Mouse (Mus musculus): Measurements from ENCODE around the gene R3hcc1l. TPM values are rescaled to one million over a fixed set of nuclear protein-coding genes. Genes with fewer than 3 reads are reported as not detected.

R3hcc1l gene
- 10 to 100 TPM; 12.1 to 12.3 TPM for total RNA-seq (2021)
- long read RNA-seq, experiment 1, full-length matches to known transcripts = 7 of 14 reads
- long read RNA-seq, experiment 1, partial matches to known transcripts = 4 of 14 reads
- long read RNA-seq, experiment 1, other reads (novel, unspliced or antisense) = 3 of 14 reads
- long read RNA-seq, experiment 2, full-length matches to known transcripts = 12 of 12 reads
- long read RNA-seq, experiment 2, partial matches to known transcripts = 0 of 12 reads
- long read RNA-seq, experiment 2, other reads (novel, unspliced or antisense) = 0 of 12 reads

DNA sequence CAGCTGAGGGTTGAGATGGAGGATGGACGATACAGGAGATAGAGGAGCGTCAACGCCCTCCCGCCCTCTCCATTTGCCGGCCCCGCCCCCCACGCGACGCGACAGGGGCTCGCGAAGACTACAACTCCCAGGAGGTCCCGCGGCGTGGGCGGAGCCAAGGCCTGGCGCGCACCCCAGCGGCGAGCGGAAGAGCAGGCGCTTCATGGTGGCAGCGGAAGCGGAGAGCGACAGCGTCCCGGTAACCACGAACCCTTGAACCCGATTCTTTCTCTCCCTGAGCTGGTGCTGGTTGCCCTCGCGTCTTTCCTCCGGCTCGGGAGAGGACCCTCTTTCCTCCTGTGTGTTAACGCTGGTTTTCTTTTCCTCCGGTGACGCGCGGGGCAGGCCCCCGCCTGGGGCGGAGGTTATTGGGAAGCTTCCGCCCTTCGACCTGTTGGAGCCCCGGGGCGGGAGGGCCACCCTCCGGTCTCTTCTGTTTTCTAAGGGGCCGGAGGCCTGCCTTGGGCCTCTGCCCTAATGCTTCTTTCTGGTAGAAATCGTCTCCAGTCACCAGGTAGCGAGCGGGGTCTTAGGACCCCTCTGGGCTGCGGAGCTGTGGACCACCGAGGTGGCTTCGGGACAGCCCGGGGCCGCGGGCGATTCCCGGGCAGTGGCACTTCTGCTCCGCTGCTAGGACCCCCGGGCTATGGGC, at the start of gene R3hcc1l:
Gene R3hcc1l, plus strand, starts transcription at position 140 of the 691 bp plus-strand sequence.
- peak; percentile 97 for DNase-seq (ENCODE audit: low spot score)

- no peak for DNase-seq (ENCODE audit: low spot score)
These were observed 47.0 kb upstream of the R3hcc1l start for GRCm38 (mm10) chr19:42471571-42471970.

DNA sequence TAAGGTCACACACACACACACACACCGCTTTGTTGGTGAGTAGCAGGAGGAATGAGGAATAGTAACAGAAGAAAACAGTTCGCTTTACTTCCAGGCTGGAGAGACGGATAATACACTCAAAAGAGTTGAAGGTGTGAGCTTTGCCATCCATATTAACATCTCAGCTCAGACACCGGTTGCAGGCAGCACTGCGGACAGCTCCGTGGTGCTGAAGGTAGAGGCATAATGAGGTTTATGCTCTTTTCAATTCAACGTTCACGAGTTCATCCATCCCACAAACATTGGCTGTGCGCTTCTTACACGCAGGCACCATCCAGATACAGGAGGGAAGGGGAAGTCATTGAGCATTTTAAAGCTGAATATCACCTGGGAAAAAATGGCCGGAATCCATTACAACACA, 45.7 kb upstream of the R3hcc1l start:
- DNase-seq (ENCODE audit: low spot score) = no peak

- no peak for DNase-seq (ENCODE audit: low spot score)
These were observed 40.8 kb upstream of the R3hcc1l start for GRCm38 (mm10) chr19:42477769-42478168.

DNA sequence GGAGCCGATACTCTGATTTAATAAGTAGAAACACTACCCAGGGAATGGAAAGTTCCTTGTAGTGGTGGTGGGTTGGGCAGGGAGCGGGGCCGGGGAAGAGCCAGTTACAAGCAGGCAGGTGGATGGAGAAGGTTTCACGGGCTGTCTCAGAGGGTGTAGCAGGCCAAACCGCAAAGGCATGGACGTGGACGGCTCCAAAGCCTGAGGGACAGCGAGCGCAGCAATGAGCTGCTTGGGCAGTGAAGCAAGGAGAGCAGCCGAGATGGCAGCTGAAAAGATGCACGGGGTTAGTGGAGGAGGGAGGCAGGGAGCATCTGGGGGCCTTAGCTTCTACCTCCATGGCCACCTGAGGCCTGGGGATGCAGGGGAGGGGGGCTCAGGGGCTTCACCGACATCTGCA, 40.3 kb upstream of the R3hcc1l start:
- no peak for DNase-seq (ENCODE audit: low spot score)

GRCm38 (mm10) chr19:42485443-42485842, 33.1 kb upstream of the R3hcc1l start:
- peak; percentile 9 for DNase-seq (ENCODE audit: low spot score)

DNA sequence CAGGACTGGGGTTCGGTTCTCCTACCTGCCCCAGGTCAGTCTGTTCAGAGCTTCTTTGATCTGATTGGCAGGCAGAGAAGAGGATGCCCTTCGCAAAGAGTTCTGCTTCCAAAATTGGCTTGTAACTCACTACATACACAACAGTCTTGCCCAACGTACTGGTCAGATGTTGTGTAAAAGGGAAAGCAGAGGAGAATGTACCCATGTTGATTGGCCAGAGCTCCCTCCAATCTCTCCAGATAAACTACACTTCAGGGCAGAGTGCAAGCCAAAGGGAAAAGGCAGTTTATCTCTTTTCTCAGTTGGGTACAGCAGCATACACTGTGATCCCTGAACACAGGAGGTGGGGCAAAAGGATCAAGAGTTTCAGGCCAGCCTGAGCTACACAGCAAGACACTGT, 31.3 kb upstream of the R3hcc1l start:
- no peak for DNase-seq (ENCODE audit: low spot score)

- DNase-seq (ENCODE audit: low spot score) = no peak
These were observed 25.2 kb upstream of the R3hcc1l start for GRCm38 (mm10) chr19:42493257-42493917.

GRCm38 (mm10) chr19:42504156-42504555, 14.4 kb upstream of the R3hcc1l start:
- DNase-seq (ENCODE audit: low spot score) = no peak

DNA sequence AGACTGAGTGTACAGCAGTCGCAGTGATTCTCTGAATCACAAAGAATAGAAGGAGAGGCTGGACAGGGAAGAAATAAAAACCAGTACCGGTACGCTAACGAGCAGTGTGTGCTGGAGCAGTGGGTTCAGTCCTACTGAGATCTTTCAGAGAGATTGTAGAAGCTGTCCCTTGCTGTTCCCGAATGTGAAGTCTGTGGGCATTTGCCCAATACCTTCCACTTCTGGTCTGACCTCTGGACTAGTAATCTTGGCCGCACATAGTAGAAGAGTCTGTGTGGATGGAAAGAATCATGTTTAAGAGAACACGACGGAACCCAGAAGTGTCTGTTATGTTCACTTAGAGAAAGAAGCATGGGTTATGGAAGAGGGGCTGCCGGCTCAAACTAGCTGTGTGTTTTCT, 8.9 kb upstream of the R3hcc1l start:
- DNase-seq (ENCODE audit: low spot score) = no peak

DNA sequence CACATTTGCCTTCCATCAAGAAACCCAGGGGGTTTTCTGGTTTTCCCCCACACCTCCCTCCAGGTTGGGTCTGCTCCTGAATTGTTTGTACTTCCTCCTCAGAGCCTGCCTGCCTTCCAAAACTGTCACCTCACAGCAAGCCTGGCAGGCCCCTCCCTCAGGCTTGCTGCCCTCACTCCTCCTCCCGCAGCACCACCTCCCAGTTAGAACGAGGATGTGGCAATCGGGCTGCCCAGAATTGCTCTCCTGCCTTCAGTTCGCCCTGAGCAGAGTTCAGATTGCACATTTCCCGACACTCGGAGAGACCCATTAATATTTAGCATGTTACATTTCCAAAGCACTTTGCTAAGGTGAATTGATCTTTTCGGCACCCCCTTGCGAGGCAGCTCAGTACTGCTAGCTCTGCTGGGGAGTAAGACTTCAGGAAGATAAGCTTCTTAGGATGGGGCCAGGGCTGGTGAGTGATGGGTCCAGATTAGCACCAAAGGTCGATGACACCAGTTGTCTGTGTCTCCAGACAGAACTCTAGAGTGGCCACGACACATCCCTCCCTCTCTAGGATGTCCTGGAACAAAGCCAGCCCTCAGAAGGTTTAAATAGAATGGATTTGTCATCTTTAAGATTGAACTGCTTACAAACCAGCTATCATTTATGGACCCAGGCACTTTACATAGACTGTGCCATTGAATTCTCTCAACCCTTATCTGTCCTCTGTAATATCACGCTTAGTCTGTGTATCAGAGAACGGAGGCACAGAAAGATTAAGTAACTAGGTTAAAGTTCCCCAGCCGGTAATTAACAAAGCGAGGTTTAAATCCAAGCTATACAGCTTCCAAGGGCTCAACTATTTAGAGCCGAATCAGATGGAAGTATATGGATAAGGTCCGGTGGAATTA, 8.0 kb upstream of the R3hcc1l start:
- DNase-seq (ENCODE audit: low spot score) = no peak

DNA sequence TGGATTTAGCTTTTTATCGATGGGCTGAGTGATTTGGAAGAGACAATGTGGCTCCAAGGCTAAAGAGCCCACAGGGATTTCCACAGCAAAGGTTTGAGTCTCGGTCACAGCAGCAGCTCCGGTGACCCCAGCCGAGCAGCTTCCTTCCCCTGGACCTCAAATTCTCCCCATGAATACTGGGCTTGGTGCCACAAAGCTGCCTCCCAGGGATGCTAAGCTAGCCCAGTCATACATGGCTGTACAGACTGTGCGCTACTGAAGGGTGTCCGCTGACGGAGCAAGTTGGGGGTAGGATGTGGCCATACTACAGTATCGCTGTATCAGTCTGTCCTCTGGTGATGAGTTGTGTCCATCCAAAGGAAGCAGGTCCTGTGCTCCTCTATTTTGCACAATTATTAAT, 2.9 kb upstream of the R3hcc1l start:
- DNase-seq (ENCODE audit: low spot score) = no peak

GRCm38 (mm10) chr19:42516121-42516520, 2.4 kb upstream of the R3hcc1l start:
- no peak for DNase-seq (ENCODE audit: low spot score)

- DNase-seq (ENCODE audit: low spot score) = no peak
These were observed 471 bp upstream of the R3hcc1l start for GRCm38 (mm10) chr19:42517957-42518619.

DNA sequence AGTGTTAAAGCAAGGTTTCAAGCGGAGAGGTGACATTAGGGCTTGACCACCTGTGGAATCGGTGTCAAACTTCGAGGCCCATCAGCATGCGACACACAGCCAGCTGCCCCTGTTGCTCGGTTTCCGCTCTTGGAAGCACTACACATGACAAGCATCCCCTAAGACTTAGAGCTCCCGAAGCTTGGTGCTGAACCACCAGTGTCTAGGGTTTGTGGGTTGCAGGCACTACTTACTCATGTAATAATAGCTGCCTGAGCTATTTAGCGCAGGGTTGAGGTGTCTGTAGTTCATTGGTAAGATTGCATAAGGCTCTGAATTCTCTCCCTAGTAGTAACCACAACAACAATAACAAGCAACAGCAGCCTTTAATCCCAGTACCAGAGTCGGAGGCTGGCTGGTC, 1.2 kb downstream of the R3hcc1l start:
- DNase-seq (ENCODE audit: low spot score) = no peak

DNA sequence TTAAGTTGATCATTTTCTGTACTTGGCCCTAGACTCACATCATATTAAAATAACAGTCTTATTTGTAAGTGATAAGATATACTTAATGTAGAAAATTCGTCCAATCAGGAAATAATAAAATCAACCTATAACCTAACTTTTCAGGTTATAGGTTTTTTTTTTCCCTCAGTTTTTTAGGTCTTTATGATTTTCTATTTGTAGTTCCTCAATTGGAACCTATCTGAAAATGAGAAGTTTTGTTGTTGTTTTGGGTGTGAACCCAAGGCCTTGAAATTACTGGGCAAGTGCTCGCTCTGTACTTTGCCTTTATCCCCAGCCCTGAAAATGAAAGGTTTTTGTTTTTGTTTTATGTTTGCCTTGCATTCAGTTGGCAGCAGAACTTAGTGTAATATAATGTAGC, 6.1 kb downstream of the R3hcc1l start:
- no peak for DNase-seq (ENCODE audit: low spot score)

DNA sequence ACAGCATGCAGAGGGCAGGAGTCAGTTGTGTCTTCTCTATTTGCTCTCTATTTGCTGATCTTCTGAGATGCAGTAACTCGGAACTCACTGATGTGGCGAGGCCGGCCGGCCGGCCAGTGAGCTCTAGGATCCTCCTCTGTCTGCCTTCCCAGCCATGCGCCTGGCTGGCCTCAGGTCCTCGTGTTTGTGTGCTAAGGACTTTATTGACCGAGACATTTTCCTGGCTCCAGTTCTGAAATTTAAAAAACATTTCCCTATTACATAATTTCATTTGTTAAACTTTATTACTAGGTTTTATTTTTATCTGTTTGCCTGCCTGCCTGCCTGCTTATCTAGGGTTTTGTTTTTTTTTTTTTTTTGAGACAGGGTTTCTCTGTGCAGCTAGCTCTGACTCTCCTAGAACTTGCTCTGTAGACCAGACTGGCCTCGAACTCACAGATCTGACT, 11.5 kb downstream of the R3hcc1l start:
- DNase-seq (ENCODE audit: low spot score) = no peak

DNA sequence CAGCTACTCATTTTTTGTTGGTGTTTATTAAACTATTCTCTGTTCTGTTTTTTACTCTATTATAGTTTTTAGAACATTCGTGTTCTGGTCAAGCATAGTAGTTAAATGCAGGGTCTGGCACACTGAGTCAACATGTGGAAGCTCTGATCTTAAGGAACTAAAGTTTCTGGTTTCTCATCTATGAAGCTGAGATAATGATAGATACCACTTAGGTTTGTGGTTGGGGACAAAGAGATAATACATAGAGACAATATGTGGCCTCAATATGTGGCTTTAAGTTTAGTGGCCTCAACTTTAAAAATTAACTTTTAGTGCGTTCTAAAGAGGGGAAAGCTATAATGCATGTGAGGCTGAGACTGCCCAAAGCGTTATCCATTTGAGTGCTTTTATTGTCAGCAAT, 15.9 kb downstream of the R3hcc1l start:
- DNase-seq (ENCODE audit: low spot score) = no peak

DNA sequence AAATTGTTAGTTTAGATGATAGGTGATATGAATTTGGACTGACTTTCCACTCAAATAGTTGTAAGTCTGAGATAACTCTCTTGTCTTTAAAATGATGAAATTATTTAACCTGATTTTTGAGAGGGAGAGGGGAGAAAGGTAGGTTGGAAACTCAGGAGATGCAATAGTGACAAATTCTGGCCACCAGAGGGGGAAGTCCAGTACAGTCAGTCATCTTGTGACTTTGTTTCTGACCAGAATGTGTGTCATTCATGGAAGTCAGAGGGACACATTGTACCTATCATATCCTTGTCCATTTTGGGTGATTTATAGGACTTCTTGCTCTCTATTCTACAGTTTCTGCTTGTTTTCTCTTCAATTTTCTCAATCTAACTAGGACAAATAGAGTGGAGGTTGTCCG, 19.0 kb downstream of the R3hcc1l start:
- DNase-seq (ENCODE audit: low spot score) = no peak

GRCm38 (mm10) chr19:42538911-42539310, 20.4 kb downstream of the R3hcc1l start:
- DNase-seq (ENCODE audit: low spot score) = no peak

All from gastrocnemius, adult 18-20 months (tissue).